Mouse (Mus musculus): ENCODE data around the gene Glipr1. TPM values are rescaled to one million over a fixed set of nuclear protein-coding genes. Genes with fewer than 3 reads are reported as not detected.

Glipr1 gene
- total RNA-seq, 1 experiment: 23.9 TPM

DNA sequence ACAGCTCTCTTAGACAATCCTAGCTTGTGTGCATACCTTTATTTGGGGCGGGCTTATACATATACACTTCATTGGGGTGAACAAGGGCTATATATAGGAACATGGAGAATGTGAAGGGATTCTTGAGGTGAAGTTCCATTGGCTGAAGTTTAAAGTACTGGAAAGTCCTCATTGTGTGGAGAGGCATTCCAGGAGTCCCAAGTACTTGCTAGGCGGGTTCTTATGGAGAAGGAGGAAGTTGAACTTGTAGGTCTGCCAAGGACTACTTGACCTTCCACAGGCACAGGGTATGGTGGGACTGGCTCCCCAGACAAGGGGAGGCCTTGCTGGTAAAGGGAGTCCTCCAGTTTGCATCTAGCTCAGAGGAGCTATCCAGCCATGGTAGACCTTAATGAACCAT is 43.1 kb downstream of the Glipr1 start:
- TF ChIP-seq ZC3H11A (IDR thresholded peaks at IDR 0.05; ENCODE audit: borderline replicate concordance, low read depth, low read length) (no peak), MAFK (IDR thresholded peaks at IDR 0.05; ENCODE audit: insufficient read depth, low read depth, low read length) (no peak), HCFC1 (IDR thresholded peaks at IDR 0.05; ENCODE audit: borderline replicate concordance, insufficient read depth, low read length) (no peak), CHD2 (IDR thresholded peaks at IDR 0.05; ENCODE audit: low read depth, low read length) (no peak), ZNF384 (IDR thresholded peaks at IDR 0.05; ENCODE audit: low read depth, low read length) (no peak)
- in situ Hi-C loops (cut with MboI; ENCODE audit: low sequenced_read_pairs in 2 of 2, unreplicated experiment in 2 of 2): no loop called here
- Histone ChIP-seq H3K27ac (ENCODE audit: insufficient read depth, low read depth, low read length, poor library complexity, severe bottlenecking) (no peak overlapping the region), H3K9ac (ENCODE audit: insufficient read depth, low read depth, low read length, poor library complexity, severe bottlenecking) (no peak overlapping the region), H3K9me3 (ENCODE audit: control insufficient read depth, insufficient read depth, low read depth, low read length) (no peaks in the 10 kb centered on the region), H3K4me1 (ENCODE audit: control insufficient read depth in 2 of 2, insufficient read depth in 2 of 2, low read length in 2 of 2, poor library complexity in 1 of 2) (no peaks in the 10 kb centered on the region), H3K36me3 (ENCODE audit: control insufficient read depth, insufficient read depth, low read length, poor library complexity, severe bottlenecking) (no peaks in the 10 kb centered on the region), H3K4me3 (ENCODE audit: insufficient read depth in 1 of 2, low read depth in 1 of 2, low read length in 2 of 2, poor library complexity in 1 of 2, severe bottlenecking in 1 of 2) (no peak overlapping the region)
- no peak for DNase-seq (ENCODE audit: low read depth, low spot score)

- H3K36me3 ChIP-seq (ENCODE audit: control insufficient read depth, insufficient read depth, low read length, poor library complexity, severe bottlenecking): no peaks in the 10 kb centered on the region
- H3K9ac ChIP-seq (ENCODE audit: insufficient read depth, low read depth, low read length, poor library complexity, severe bottlenecking): no peak overlapping the region
- no peak overlapping the region for H3K4me3 ChIP-seq (ENCODE audit: insufficient read depth in 1 of 2, low read depth in 1 of 2, low read length in 2 of 2, poor library complexity in 1 of 2, severe bottlenecking in 1 of 2)
- no peaks in the 10 kb centered on the region for H3K4me1 ChIP-seq (ENCODE audit: control insufficient read depth in 2 of 2, insufficient read depth in 2 of 2, low read length in 2 of 2, poor library complexity in 1 of 2)
- in situ Hi-C loops (cut with MboI; ENCODE audit: low sequenced_read_pairs in 2 of 2, unreplicated experiment in 2 of 2): no loop called here
- H3K27ac ChIP-seq (ENCODE audit: insufficient read depth, low read depth, low read length, poor library complexity, severe bottlenecking): no peak overlapping the region
- H3K9me3 ChIP-seq (ENCODE audit: control insufficient read depth, insufficient read depth, low read depth, low read length): no peaks in the 10 kb centered on the region
- TF ChIP-seq HCFC1 (IDR thresholded peaks at IDR 0.05; ENCODE audit: borderline replicate concordance, insufficient read depth, low read length): no peak
- TF ChIP-seq CHD2 (IDR thresholded peaks at IDR 0.05; ENCODE audit: low read depth, low read length): no peak
- no peak for TF ChIP-seq ZC3H11A (IDR thresholded peaks at IDR 0.05; ENCODE audit: borderline replicate concordance, low read depth, low read length)
- no peak for TF ChIP-seq ZNF384 (IDR thresholded peaks at IDR 0.05; ENCODE audit: low read depth, low read length)
- TF ChIP-seq MAFK (IDR thresholded peaks at IDR 0.05; ENCODE audit: insufficient read depth, low read depth, low read length): no peak
- DNase-seq (ENCODE audit: low read depth, low spot score): no peak
These were observed 44.4 kb downstream of the Glipr1 start for GRCm38 (mm10) chr10:111958046-111958421.

GRCm38 (mm10) chr10:111957271-111958045 is 45.0 kb downstream of the Glipr1 start:
- DNase-seq (ENCODE audit: low read depth, low spot score): peak; percentile 57
- TF ChIP-seq ZNF384 (IDR thresholded peaks at IDR 0.05; ENCODE audit: low read depth, low read length) (no peak), MAFK (IDR thresholded peaks at IDR 0.05; ENCODE audit: insufficient read depth, low read depth, low read length) (no peak), ZC3H11A (IDR thresholded peaks at IDR 0.05; ENCODE audit: borderline replicate concordance, low read depth, low read length) (peak; percentile 69; the same call in 1 of the 2 replicates)
- Histone ChIP-seq H3K27ac (ENCODE audit: insufficient read depth, low read depth, low read length, poor library complexity, severe bottlenecking) (no peak overlapping the region), H3K9me3 (ENCODE audit: control insufficient read depth, insufficient read depth, low read depth, low read length) (no peaks in the 10 kb centered on the region), H3K9ac (ENCODE audit: insufficient read depth, low read depth, low read length, poor library complexity, severe bottlenecking) (no peak overlapping the region), H3K4me3 (ENCODE audit: insufficient read depth in 1 of 2, low read depth in 1 of 2, low read length in 2 of 2, poor library complexity in 1 of 2, severe bottlenecking in 1 of 2) (no peak overlapping the region), H3K36me3 (ENCODE audit: control insufficient read depth, insufficient read depth, low read length, poor library complexity, severe bottlenecking) (no peaks in the 10 kb centered on the region), H3K4me1 (ENCODE audit: control insufficient read depth in 2 of 2, insufficient read depth in 2 of 2, low read length in 2 of 2, poor library complexity in 1 of 2) (no peaks in the 10 kb centered on the region)
- in situ Hi-C loops (cut with MboI; ENCODE audit: low sequenced_read_pairs in 2 of 2, unreplicated experiment in 2 of 2): no loop called here

- Histone ChIP-seq H3K9me3 (ENCODE audit: control insufficient read depth, insufficient read depth, low read depth, low read length) (no peaks in the 10 kb centered on the region), H3K27ac (ENCODE audit: insufficient read depth, low read depth, low read length, poor library complexity, severe bottlenecking) (no peak overlapping the region), H3K36me3 (ENCODE audit: control insufficient read depth, insufficient read depth, low read length, poor library complexity, severe bottlenecking) (no peaks in the 10 kb centered on the region), H3K9ac (ENCODE audit: insufficient read depth, low read depth, low read length, poor library complexity, severe bottlenecking) (no peak overlapping the region), H3K4me3 (ENCODE audit: insufficient read depth in 1 of 2, low read depth in 1 of 2, low read length in 2 of 2, poor library complexity in 1 of 2, severe bottlenecking in 1 of 2) (no peak overlapping the region), H3K4me1 (ENCODE audit: control insufficient read depth in 2 of 2, insufficient read depth in 2 of 2, low read length in 2 of 2, poor library complexity in 1 of 2) (no peaks in the 10 kb centered on the region)
- no peak for DNase-seq (ENCODE audit: low read depth, low spot score)
- in situ Hi-C loops (cut with MboI; ENCODE audit: low sequenced_read_pairs in 2 of 2, unreplicated experiment in 2 of 2): no loop called here
- no peak for TF ChIP-seq CHD2 (IDR thresholded peaks at IDR 0.05; ENCODE audit: low read depth, low read length)
- no peak for TF ChIP-seq ZNF384 (IDR thresholded peaks at IDR 0.05; ENCODE audit: low read depth, low read length)
- no peak for TF ChIP-seq HCFC1 (IDR thresholded peaks at IDR 0.05; ENCODE audit: borderline replicate concordance, insufficient read depth, low read length)
- no peak for TF ChIP-seq MAFK (IDR thresholded peaks at IDR 0.05; ENCODE audit: insufficient read depth, low read depth, low read length)
- no peak for TF ChIP-seq ZC3H11A (IDR thresholded peaks at IDR 0.05; ENCODE audit: borderline replicate concordance, low read depth, low read length)
These were observed 46.6 kb downstream of the Glipr1 start for GRCm38 (mm10) chr10:111955836-111956235.

All from ES-E14 (cell line).